Mouse (Mus musculus): ENCODE measurements around the gene Slc52a3.
"Not testable (repeated sequence)": the region's sequence is repeated elsewhere in the genome, so short reads cannot be mapped to it uniquely, and the experiment has no call there.

The Slc52a3 gene

DNA sequence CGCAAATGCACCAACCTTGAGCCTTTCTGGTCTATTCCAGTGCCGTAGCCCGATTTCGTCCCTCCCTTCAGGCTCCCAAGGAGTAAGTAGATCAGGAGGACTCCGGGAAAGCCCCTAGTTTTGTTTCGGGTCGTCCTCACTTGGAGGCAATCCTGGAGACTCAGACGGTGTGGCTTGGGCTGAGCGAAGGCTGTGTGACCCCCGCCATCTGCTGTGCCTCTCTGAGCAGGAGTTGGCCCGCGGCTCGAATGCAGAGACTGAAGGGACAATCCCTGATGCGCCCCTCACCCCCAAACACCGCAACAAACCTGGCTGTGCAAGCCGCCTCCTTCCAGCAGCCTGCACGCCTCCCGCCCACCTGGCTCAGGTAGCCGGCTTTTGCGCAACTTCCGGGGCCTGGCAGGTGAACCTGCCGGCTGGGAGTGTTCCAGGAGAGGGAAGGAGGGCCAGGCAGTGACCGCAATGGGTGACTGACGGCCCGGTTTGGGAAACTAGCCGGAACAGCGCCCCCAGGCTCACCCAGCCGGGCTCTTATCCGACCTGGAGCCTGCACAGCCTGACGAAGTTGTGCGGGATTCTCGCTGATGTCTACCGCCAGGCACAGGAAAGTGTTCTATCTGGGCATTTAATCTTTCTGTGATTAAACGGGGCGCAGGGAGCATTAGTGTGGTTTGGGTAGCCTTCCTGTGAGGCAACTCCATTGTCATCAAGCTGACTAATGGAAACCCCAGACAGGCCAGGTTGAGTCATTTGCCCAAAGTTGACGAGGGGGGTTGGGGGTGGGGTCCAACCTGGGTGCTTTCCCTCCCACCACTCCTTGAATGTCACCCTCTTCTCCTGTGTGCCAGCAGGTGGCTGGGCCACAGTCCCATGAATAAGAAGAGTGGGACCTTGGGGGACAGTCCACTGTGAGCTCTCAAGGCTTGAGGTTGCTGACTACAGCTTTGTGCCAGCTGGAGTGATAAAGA is 22.4 kb upstream of the Slc52a3 start:
- DNase-seq (ENCODE audit: low read depth) = peak; percentile 94

DNA sequence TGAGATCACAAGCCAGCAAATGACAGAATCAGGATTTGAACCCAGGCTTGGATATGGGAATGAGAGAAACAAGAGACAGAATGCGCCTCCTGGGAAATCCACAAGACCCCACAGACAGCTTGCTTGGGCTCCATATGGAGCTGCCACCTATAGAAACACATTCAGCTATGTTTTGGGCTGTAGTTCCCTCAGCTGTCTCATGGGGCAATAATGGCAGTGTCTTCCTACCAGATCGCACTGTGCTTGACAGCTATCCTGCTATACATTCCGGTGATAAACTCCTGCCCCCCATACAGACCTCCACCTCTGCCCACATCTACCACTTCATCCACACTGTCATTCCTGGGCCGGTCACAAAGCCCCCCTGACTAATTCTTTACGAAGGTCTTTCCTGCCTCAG is 21.0 kb upstream of the Slc52a3 start:
- DNase-seq (ENCODE audit: low read depth) = peak; percentile 61

DNA sequence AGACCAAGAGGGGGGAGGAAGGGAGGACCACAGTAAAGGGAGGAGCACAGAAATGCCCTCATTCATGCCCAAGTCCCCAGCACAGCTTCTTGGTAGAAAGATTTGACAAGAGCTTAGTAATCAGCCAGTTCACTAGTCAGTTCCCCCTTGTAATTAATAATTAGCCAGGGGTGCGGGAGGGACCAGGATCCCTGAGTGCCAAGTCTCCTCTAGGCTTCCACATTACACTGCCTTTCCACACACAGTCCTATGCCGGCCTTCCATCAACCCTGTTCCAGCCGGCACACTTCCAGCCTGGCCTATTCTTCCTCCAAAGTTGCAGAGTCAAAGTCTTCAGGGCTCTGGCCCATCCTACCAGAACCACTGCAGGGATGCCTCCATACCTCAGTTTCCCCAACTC is 20.2 kb upstream of the Slc52a3 start:
- no peak for DNase-seq (ENCODE audit: low read depth)

DNA sequence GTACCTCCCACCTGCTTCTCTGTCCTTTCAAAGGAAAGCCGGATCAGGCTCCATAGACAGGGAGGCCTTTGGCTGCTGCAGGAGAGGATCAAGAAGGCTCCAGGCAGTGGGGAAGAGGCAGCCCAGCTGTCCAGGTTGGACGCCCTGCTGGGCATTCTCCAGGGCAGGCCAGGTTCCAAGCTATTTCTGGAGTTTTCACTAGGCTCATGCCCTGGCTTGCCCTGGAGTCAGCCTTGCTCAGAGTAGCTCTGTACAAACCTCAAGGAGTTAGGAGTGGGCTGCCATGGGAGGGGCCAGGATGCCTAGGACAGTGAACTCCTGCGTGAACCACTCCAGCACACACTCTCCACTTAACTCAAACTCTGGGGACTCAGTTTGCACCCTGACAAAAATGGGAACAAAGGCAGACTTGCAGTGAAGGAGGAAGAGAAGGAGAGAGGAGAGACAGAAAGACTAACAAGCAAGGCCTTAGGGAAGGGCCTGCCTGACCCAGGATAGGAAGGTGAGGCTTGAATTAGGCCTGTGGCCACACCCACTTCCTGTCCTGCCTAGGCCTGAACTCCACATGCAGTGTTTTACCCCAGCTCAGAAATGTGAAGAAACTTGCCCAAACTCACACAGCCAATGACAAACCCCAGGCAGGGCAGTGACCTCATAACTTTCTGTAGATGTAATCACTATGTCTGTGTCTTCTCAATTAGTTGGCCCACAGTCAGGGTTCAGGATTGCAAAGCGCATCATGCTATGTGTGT is 18.4 kb upstream of the Slc52a3 start:
- DNase-seq (ENCODE audit: low read depth) = peak; percentile 76

DNA sequence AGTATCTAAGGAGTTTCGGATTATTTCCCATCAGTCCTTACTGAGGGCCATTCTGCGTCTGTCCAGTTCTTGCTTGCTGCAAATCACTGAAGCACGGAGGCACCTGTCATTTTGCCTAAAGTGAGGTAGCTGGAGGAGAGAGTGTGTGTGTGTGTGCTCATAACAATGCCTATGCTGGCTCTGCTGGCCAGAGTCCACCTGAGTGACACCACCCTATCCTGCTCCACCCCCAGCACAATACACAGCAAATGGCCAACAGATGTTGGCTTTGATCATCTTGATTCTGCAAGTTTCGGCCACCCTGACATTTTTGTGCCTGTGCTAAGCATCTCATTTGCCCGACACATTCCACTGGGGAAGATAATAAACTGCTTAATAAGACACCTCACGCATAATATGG is 17.8 kb upstream of the Slc52a3 start:
- no peak for DNase-seq (ENCODE audit: low read depth)

DNA sequence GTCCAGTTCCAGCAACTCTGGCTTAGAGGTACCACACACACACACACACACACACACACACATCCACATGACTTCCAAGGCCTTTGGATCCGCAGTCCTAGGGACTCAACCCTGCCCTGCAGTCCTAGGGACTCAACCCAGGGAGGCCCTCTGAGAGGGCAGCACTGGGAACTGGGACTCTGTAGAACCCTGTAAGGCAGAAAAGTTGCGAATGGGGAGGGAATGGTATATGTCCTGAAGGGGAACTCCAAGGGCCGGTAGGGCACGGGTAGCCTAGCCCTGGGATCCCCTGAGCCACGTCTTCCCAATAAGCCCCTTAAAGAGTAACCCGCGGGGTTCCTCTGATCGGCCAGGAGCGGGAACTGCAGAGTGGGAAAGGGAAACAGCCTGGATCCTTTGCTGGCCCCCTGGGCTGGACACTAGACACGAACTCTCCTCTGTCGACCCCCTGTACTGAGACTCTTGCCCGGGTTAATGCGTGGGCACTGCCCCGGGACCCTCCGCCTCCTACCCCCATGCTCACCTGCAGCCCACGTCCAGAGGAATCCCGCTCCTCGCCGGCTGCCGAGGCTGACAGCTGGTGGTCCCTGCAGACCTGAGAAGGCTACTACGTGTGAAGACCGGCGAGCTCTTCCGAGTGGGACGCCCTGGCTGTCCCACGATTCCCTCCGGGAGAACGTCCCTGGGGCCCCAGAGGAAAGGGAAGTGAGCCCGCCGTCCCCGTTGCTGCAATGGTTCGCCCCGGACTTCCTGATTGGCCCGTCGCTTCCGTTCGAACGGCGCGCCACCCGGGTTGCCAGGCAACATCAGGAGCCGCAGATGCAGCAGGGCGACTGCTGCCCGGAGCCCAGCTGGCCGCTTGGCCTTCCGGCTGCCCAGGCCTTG is 16.6 kb upstream of the Slc52a3 start, which contains the start of gene Fam110a:
Gene Fam110a, minus strand, starts transcription at position 750 of the 885 bp plus-strand sequence.
- DNase-seq (ENCODE audit: low read depth) = peak; percentile 91

DNA sequence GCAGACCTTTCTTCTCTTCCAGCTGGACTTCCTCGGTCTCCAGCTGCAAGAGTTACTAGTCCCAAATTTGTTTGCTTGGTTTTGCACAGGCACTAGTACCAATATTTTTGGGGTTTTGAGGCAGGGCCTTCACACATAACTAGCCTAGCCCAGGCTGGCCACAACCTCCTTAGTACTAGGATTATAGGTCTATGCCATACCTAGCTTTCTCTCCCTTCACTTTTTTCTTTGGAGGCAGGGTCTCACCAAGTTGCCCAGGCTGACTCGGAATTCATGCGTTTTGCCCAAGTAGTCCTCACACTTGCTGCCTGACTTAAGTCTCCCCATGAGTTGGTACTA is 16.0 kb upstream of the Slc52a3 start:
- DNase-seq (ENCODE audit: low read depth) = no peak

DNA sequence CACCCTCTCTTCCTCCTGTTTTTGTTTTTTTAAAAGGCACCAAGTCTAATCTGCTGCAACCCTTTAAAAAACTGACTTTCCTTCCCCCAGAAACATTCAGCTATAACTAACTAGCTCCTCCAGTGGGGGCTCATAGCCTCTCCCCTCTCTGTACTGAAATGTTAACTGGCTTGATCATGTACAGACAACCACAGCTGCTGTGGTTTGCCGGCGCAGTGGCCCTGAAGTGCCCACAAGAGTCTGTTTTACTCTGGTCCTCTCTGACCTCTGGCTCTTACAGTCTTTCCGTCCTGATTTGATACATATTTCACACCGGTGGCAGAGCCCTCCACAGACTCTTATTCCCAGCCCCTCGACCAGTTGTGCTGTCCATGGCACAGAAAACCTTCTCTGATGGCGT is 15.0 kb upstream of the Slc52a3 start:
- DNase-seq (ENCODE audit: low read depth) = no peak

DNA sequence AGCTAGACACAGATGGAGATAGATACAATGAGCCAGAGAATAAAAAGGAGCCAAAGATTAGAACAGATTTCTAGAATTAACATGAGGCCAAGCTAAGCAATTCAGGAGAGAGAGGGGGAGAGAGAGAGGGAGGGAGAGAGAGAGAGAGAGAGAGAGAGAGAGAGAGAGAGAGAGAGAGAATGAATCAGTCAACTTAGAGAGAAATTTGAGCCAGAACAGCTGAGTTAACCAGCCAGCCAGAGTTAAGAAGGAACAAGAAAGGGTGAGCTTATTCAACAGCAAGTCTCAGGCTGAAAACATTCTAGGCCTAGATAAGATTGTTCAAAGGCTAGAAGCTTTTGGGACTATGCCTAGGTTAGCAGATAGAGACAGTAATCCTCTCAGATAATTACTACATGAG is 13.8 kb upstream of the Slc52a3 start:
- DNase-seq (ENCODE audit: low read depth) = no peak

DNA sequence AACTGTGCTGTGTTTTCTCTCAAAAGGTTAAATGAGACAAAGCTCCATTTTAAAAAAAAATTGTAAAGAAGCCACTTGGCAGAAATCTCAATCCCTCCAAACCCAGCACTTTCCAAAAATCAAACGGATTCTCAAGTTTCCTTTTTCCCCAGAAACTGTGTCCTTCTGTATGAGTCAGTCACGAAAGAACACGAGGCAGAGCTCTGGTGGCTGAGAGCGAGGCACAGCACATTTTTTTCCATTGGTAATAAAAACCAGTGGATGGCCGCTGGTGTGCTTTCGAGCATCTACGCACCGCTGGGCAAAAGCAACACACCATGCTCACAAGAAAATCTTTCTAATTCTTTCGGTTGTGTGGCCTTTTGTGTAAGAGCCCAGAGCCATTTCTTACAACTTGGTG is 12.3 kb upstream of the Slc52a3 start:
- no peak for DNase-seq (ENCODE audit: low read depth)

DNA sequence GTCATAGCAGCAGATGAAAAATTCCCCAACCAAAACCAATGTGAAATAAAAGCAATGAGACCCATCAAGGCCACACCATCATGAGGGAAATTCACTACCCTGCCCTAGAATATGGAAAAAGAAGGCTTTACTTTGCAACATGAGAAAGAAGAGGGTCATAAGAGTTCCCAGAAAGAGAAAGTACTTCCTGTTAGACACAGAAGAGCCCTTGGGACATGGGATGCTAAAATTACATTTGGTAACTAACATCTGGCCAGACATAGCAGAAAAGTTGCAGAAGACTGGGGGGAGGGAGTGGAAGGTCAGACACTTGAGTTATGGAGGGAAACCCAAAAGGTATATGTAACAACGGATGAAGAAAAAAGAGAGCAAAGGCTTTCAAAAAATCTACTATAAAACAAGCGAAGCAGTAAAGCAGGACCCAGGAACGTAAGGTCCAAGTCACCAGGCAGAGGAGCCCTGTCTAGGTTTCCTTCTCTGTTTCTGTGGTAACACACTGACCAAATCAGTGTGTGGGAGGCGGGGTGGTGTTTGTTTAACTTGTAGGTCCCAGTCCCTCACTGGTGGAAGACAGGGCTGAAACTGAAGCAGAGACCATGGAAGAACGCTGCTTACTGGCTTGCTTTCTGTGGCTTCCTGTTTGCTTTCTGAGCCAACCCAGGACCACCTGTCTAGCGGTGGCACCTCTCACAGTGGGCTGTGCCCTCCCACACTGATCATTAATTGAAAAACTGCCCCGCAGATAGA is 10.7 kb upstream of the Slc52a3 start:
- no peak for DNase-seq (ENCODE audit: low read depth)

DNA sequence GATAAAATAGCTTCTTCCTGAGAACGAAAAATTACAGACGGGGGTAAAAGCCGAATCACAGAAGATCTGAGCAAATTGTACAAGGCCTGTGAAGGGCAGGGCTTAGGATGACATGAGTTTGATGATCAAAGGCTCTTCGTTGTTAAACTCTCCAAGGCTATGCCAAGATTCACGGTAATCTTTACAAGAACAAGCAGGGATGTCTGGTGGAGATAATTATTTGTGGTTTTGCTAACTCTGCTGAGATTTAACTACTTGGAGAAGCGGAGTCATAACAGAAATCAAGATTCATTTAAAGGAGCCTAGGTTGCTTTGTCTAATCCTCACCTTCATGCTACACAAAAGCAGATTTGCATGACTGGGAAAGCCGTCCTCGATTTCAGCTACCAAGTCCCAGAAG is 9.4 kb upstream of the Slc52a3 start:
- DNase-seq (ENCODE audit: low read depth) = no peak

DNA sequence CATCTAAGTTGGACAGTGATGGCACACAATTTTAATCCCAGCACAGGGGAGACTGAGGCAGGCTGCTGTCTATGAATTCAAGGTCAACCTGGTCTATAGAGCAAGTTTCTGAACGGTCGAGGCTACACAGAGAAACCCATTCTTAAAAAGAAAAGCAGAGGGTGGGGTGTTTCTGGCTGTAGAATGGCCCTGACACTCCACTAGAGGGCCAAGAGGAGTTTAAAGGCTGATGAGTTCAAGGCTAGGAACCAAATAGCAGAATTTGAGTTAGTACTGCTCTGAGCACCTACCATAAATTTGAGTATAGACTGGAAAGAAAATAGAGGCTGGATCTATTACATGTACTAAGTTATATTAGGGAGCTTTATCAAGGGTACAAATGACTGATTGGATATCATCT is 7.3 kb upstream of the Slc52a3 start:
- no peak for DNase-seq (ENCODE audit: low read depth)

DNA sequence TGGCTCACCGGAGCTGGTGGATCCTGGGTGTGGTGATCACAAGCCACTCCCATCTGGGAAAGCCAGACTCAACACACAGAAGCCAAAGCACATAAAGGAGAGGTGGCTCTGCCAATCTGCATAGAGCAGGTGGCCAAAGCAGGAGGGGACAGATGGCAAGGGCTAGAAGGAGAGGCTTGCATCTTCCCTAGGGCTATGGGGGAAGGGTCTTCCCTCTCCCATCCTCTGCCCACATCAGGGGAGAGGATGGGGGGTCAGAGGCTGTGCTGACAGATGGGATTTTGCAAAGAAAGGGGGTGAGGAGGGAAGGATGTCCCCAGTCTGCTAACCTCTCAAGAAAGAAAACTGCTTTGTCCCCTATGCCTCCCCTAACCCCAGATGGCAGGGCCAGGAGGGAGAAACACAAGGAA is 5.3 kb upstream of the Slc52a3 start:
- no peak for DNase-seq (ENCODE audit: low read depth)

DNA sequence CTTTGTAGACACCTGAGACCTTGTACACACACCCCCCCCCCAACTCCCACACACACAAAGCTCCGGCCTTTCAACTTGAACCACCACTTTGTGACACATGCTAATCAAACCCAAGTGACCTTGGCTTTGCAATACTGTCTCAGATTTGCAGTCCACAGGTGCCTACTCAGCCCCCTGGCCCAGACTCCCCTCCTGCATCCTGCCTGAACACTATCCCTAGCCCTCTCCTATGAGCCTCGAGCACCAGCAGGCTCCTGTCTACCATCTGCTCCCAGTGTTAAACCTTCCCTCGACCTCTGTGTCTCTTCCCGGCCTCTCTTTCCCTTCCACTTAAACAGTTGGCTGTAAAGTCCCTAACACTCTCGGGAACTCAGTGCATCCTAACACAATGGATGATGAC is 4.9 kb upstream of the Slc52a3 start:
- no peak for DNase-seq (ENCODE audit: low read depth)

DNA sequence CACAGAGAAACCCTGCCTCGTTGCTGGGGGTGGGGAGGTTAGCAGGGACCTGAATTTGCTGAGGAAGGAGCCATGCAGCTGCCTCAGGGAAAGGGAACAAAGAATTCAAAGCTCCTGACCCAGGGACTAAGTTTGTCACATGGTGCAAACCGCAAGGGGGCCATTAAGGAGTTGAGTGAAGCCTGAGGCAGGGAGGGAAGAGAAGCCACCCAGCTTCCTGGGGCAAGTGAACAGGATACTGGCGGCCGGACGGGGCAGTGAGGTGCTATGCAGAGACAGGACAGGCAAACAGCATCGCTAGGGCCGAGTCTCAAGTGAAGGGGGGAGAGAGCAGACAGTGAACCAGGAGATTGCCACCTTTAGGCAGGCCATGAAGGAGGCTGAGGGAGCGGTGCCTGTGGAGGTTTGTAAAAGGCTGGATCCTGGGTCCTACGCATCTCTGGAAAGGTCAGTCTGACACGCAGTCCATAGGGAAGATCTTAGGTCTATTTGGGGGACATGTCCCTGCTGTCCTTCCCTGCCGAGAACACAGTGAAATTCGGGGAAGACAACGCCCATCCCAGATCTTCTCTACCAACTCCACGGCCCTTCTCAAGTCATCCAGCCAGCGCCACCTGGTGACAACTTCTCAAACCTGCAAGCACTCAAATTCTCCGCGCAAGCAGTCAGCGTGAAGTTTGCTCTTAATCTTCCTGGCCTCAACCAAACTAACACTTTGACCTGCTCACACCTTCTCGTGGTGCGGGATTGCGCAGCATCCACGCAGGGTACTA is 1.8 kb upstream of the Slc52a3 start:
- peak; percentile 89 for DNase-seq (ENCODE audit: low read depth)

DNA sequence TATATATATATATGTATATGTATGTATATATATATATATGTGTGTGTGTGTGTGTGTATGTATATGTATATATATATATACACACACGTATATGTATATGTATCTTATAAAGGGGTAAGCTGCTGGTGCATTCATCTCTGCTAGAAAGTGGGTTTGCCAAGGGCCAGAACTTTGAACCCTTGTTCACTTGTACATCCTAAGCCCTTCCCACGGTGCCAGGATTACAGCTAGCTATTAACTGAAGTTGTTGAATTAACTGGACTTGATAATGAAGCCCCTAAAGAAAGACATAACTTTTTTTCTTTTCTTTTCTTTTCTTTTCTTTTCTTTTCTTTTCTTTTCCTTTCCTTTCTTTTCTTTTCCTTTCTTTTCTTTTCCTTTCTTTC is 872 bp downstream of the Slc52a3 start:
- DNase-seq (ENCODE audit: low read depth) = not testable (repeated sequence)

DNA sequence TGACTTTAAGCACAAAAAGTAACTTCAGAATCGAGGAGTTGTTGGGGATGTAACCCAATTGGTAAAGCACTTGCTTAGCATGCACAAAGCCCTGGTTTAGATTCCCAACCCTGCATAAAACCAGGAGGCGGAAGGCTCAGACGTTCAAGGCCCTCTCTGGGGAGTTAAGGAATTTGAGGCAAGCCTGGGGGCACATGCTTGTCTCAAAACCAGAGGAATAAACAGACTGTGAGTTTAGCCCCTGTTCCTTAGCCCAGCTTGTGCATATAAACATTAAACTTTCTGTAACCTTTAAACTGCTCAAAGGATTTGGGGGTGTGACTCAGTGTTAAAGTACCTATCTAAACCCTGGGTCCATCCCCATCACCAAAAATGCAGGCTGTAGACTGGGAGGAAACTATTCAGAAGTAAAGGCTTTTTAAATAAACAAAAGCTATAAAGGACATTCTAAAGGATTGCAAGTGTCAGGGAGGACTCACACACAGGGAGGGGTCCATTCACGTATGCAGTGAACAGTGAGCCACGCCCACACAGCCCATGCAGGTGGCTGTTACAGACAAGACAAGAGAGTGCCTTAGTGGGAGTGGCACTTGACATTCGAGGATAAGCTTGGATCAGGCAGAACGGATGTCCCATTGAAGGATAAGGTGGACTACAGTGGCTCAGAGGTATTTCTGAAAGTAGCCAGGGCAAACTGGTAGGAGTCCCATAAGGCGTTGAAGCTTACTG is 1.6 kb downstream of the Slc52a3 start:
- DNase-seq (ENCODE audit: low read depth) = no peak

DNA sequence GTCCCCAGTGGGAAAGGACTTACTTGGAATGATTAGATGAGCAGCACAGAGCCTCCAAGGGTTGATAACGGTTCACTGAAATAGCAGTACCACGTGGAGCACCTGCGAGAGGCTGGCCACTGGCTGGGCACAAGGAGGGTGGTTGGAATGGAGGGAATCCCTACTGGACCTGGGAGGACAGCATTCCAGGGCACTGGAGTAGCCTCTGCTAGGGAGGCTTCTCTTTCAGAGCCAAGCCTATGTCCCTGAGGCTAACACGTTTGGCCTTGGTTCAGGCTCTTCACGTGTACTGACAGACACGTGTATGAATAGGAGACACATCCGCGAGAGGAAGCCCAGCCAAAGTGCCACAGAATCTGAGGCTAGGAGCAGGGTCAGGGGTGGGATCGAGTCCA is 2.2 kb downstream of the Slc52a3 start:
- DNase-seq (ENCODE audit: low read depth) = no peak

DNA sequence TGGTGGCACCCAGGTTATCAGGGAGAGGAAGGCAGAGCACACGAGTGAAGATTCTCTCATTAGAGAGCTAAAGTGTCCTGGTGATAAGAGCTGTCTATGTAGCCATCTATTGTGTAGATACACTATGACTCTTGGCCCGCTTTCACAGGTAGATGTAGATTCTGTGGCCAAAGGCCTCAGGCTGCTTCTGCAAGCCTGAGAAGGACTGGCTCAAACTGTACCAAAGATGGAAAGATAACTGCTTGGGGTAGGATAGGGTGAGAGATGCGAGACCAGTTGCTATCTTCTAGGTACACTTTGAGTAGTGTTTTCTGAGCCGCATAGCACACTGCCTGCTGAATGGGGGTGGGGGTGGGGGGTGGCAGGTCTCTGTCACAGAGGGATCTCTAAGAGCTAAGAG is 2.6 kb downstream of the Slc52a3 start:
- DNase-seq (ENCODE audit: low read depth) = no peak

Measured in induced T-regulatory cell, adult 2 months (primary cell).